Mouse (Mus musculus): ENCODE measurements around the gene Clpb.

- TF ChIP-seq CTCF (IDR thresholded peaks at IDR 0.05; ENCODE audit: low read depth): no peak
- no peak for TF ChIP-seq EP300 (optimal IDR thresholded peaks at IDR 0.05)
Measured at GRCm38 (mm10) chr7:101682886-101683285, 19.5 kb downstream of the Clpb start.

All from stomach, postnatal 0 days (tissue).